Mouse (Mus musculus) bone marrow, adult 2 months (tissue): ENCODE results near the gene Kdm2a.

ENCODE experiments used
- CTCF ChIP-seq: fragments of 200-500 bp; IDR thresholded peaks from 2 replicates; pipeline ENCODE4 v1.5.1; 2011; ENCODE audit warnings: low read length, control low read depth; ENCODE audit not compliant: control insufficient read depth, insufficient read depth
- POLR2A ChIP-seq: fragments of 200-500 bp; IDR thresholded peaks from 2 replicates; pipeline ENCODE4 v1.6.1; 2011; ENCODE audit warnings: low read depth, mild to moderate bottlenecking, control low read depth, low read length, borderline replicate concordance; ENCODE audit not compliant: control insufficient read depth

DNA sequence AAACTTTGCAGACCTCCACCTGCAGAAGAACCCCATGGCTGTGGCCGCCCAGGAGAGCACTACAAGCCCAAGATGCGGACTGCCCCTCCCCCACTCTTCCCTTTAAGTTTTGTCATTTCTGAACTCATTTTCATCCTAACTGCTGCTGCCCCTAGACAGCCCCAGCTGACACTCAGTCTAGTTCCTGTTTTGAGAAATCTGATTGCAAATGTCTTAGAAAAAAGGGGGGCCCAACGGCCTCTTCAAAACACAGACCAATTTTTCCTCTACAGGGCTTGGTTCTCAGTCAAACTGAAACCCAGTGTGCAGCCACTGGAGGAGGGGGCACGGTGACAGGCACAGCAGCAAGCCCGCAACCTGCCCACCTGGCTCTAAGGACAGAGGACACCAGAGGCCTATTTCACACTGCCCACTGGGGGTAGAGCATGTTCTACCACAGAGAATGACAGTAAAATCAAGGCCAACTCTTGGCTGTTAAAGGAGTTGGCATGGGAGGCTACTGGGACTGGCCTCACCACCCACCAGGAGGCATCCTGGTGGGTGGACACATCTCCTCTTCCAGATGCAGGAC is 93.7 kb downstream of the Kdm2a start:
- TF ChIP-seq CTCF (no peak), POLR2A (peak; percentile 71; the same call in 1 of the 2 replicates)
